Mouse (Mus musculus): ENCODE data around the gene Pld4.

Pld4 gene

DNA sequence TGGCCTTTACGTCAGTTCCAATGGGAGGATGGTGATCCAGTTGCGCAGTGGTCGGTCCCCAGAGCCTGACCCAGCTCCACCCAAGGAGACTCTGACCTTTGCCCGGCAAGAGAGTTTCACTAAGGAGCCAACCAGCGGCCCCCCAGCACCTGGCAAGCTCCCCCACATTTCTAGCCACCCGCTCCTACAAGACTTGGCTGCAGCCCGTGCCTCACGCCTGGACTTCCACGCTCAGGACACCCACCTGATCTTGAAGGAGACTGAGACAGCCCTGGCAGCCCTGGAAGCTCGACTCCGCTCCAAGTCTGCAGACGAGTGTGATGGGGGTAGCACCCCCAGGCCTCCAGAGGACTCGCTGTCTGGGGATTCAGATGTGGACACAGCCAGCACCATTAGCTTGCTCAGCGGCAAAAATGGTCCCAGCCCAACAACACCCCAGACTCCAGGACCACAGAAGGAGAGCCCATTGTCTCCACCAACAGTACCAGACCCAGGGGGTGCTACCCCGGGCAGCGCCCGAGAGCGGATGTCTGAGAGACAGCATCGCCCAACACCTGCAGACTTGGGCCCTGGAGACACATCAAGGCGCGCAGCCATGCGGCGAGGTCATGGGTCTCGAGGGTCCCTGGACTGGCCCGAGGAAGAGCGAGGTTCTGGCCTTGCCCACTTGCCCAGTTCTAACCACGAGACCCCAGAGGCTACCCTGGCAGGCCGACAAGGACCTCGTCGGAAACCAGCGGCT, 22.0 kb upstream of the Pld4 start:
- no peak for DNase-seq (ENCODE audit: low spot score)

DNA sequence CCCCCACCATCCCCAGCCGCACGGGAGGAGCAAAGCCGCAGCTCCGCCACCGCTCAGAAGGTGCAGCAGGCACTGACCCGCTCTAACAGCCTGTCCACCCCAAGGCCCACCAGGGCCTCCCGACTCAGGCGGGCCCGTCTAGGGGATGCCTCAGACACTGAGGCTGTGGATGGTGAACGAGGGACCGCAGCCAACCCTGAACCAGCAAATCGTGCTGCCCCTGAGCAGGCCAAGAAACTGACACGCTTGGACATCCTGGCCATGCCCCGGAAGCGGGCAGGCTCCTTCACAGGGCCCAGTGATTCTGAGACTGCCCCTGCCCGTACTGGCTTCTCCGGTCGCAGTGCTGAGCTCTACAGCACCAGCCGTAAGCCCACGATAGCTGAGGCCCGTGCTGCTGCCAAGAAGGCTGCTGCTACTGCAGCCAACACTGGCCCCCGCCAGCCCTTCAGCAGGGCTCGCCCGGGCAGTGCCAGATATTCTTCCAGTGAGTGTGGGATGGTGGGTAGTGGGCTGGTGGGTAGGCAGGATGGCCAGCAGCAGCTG, 21.4 kb upstream of the Pld4 start:
- no peak for DNase-seq (ENCODE audit: low spot score)

GRCm38 (mm10) chr12:112742768-112743167, 17.7 kb upstream of the Pld4 start:
- DNase-seq (ENCODE audit: low spot score): no peak

- peak; percentile 71 for DNase-seq (ENCODE audit: low spot score)
Observed at GRCm38 (mm10) chr12:112743168-112743975, 17.1 kb upstream of the Pld4 start.

- DNase-seq (ENCODE audit: low spot score): no peak
Observed at GRCm38 (mm10) chr12:112744211-112744610, 16.2 kb upstream of the Pld4 start.

GRCm38 (mm10) chr12:112744891-112745580, 15.4 kb upstream of the Pld4 start:
- no peak for DNase-seq (ENCODE audit: low spot score)

- DNase-seq (ENCODE audit: low spot score): no peak
Observed at GRCm38 (mm10) chr12:112745716-112746115, 14.7 kb upstream of the Pld4 start.

DNA sequence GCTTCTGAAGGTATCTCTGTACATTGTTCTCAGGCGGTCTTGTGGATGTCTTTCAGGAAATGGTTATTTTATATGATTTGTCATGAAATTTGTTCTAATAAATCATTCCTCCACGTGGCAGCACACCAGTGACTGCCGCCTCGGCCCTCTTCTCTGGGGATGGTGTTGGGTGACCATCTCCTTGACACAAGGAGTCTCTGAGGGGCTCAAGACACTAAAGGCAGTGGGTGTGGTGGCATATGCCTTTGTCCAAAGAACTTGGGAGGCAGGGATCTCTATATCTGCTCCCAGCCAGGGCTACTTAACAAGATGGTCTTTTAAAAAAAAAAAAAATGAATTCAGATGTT, 14.0 kb upstream of the Pld4 start:
- DNase-seq (ENCODE audit: low spot score): no peak

- no peak for DNase-seq (ENCODE audit: low spot score)
Observed at GRCm38 (mm10) chr12:112746808-112747605, 13.4 kb upstream of the Pld4 start.

DNA sequence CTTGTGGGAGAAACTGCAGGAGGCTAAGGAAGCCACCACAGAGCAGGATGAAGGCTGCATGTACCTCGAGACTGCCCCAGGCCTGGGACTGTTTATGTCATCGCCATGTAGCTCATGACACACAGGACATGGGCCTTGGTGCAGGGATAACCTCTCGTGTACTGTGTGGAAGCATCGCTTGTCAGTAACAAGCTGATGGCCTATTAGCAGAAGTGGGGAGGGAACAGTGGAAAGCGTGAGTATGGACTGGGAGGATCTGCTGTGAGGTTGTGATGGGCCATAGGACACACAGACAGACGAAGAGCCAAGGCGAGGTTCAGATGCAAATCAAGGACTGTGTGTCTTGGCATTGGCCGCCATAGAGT, 12.9 kb upstream of the Pld4 start:
- DNase-seq (ENCODE audit: low spot score): no peak

DNA sequence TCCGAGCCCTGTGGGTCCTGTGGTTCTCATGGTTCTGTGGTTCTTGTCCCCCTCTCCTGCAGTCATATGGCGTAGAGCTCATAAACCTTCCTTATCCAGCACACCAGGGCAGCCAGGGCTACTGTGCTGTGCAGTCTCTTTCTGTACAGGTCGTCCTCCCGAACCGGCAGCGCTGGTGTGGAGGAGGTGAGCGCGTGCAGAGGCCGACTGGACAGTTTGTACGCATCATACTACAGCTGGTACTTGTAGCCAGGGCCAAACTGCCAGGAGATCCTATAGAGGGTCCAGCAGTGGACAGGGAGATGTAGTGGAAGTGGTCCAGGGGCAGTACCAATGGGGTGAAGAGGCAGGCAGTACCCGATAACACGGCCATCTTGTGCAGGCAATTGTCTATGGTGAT, 9.5 kb upstream of the Pld4 start:
- no peak for DNase-seq (ENCODE audit: low spot score)

- DNase-seq (ENCODE audit: low spot score): no peak
Observed at GRCm38 (mm10) chr12:112752399-112752798, 8.1 kb upstream of the Pld4 start.

GRCm38 (mm10) chr12:112755900-112756299, 4.6 kb upstream of the Pld4 start:
- no peak for DNase-seq (ENCODE audit: low spot score)

- no peak for DNase-seq (ENCODE audit: low spot score)
Observed at GRCm38 (mm10) chr12:112757896-112758295, 2.6 kb upstream of the Pld4 start.

GRCm38 (mm10) chr12:112759471-112759870, 984 bp upstream of the Pld4 start:
- no peak for DNase-seq (ENCODE audit: low spot score)

- DNase-seq (ENCODE audit: low spot score): no peak
Observed at GRCm38 (mm10) chr12:112761411-112761810, 956 bp downstream of the Pld4 start.

- no peak for DNase-seq (ENCODE audit: low spot score)
Observed at GRCm38 (mm10) chr12:112762018-112762417, 1.6 kb downstream of the Pld4 start.

GRCm38 (mm10) chr12:112763176-112763575, 2.7 kb downstream of the Pld4 start:
- no peak for DNase-seq (ENCODE audit: low spot score)

DNA sequence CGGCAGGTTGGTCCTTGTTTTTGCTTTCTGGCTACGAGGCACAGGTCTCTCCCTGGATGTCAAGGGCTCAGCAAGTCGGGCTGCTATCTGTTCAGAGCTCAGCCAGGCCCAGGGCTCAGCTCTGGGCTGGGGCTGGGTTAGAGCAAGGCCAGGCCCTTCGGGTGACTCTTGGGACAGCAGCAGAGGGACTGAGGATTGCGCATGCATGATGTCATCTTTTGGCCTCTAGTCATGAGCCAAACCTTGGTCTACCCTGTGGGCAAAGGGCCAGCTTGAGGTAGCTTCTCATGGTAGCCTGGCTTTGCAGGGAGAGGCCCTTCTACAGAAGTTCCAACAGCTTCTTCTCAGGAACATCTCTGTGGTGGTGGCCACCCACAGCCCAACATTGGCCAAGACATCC, 3.7 kb downstream of the Pld4 start:
- DNase-seq (ENCODE audit: low spot score): no peak

- no peak for DNase-seq (ENCODE audit: low spot score)
Observed at GRCm38 (mm10) chr12:112764991-112765390, 4.5 kb downstream of the Pld4 start.

DNA sequence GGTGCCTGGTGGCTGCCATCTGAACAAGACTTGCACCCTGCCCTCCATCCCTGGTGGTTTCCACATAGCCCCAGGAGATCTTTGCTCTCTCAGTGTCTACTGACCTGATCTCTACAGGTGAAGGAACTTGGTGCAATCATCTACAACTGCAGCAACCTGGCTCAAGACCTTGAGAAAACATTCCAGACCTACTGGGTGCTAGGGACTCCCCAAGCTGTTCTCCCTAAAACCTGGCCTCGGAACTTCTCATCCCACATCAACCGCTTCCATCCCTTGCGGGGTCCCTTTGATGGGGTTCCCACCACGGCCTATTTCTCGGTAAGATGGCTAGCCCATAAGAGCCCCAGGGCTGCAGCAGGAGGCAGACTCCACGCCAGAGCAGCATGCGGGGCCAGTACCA, 6.1 kb downstream of the Pld4 start:
- no peak for DNase-seq (ENCODE audit: low spot score)

Measured in layer of hippocampus, adult 9-10 months (tissue).